Mouse (Mus musculus): ENCODE data around the gene Ucp3. TPM values are rescaled to one million over a fixed set of nuclear protein-coding genes. Genes with fewer than 3 reads are reported as not detected.
A peak's percentile ranks its signal among the peaks of the same experiment; 100 is the strongest.

Ucp3 gene
- polyA plus RNA-seq, 1 experiment from 2014 or later: 0.08 TPM

- Histone ChIP-seq H3K9me3 (replicated peaks; ENCODE audit: control insufficient read depth, low read length) (no peaks in the 10 kb centered on the region), H3K27ac (ENCODE audit: low read length) (no peak overlapping the region), H3K4me3 (ENCODE audit: low read depth, low read length) (no peak overlapping the region), H3K4me2 (ENCODE audit: low read depth, low read length) (no peak overlapping the region), H3K4me1 (ENCODE audit: control insufficient read depth, low read depth, low read length) (no peaks in the 10 kb centered on the region), H3K27me3 (ENCODE audit: control insufficient read depth, insufficient read depth, low read depth, low read length) (no peaks in the 10 kb centered on the region), H3K9ac (ENCODE audit: low read depth, low read length) (no peak overlapping the region), H3K36me3 (ENCODE audit: control insufficient read depth, insufficient read depth) (peaks cover 33% of the 10 kb centered on the region)
- WGBS (ENCODE audit: insufficient replicate concordance): 38% methylated on average over 3 of the region's 3 CpGs
- ATAC-seq (ENCODE audit: low read depth): no peak
Observed at GRCm38 (mm10) chr7:100448985-100449384, 23.8 kb upstream of the Ucp3 start.

- no peak overlapping the region for H3K4me3 ChIP-seq (ENCODE audit: low read depth, low read length)
- H3K4me2 ChIP-seq (ENCODE audit: low read depth, low read length): peak overlapping the region; percentile 14; the same call in 1 of the 2 replicates
- H3K9me3 ChIP-seq (replicated peaks; ENCODE audit: control insufficient read depth, low read length): no peaks in the 10 kb centered on the region
- H3K27ac ChIP-seq (ENCODE audit: low read length): peak overlapping the region; percentile 88
- H3K9ac ChIP-seq (ENCODE audit: low read depth, low read length): peak overlapping the region; percentile 45
- peaks cover 49% of the 10 kb centered on the region for H3K4me1 ChIP-seq (ENCODE audit: control insufficient read depth, low read depth, low read length)
- WGBS (ENCODE audit: insufficient replicate concordance): 18% methylated on average over 1 of the region's 1 CpGs
- H3K36me3 ChIP-seq (ENCODE audit: control insufficient read depth, insufficient read depth): peaks cover 21% of the 10 kb centered on the region
- peak; percentile 91 for ATAC-seq (ENCODE audit: low read depth)
- H3K27me3 ChIP-seq (ENCODE audit: control insufficient read depth, insufficient read depth, low read depth, low read length): no peaks in the 10 kb centered on the region
Observed at GRCm38 (mm10) chr7:100458153-100458552, 14.6 kb upstream of the Ucp3 start.

- peak overlapping the region; percentile 19; the same call in 1 of the 2 replicates for H3K9ac ChIP-seq (ENCODE audit: low read depth, low read length)
- WGBS (ENCODE audit: insufficient replicate concordance): 81% methylated on average over 3 of the region's 3 CpGs
Observed at GRCm38 (mm10) chr7:100459862-100460261, 12.9 kb upstream of the Ucp3 start.

GRCm38 (mm10) chr7:100461621-100462151, 11.1 kb upstream of the Ucp3 start:
- peak overlapping the region; percentile 100 for H3K27ac ChIP-seq (ENCODE audit: low read length)
- peaks cover 10% of the 10 kb centered on the region for H3K36me3 ChIP-seq (ENCODE audit: control insufficient read depth, insufficient read depth)

More at GRCm38 (mm10) chr7:100459862-100460261, 12.9 kb upstream of the Ucp3 start:
- Histone ChIP-seq H3K4me2 (ENCODE audit: low read depth, low read length) (no peak overlapping the region), H3K36me3 (ENCODE audit: control insufficient read depth, insufficient read depth) (peaks cover 24% of the 10 kb centered on the region), H3K27ac (ENCODE audit: low read length) (peak overlapping the region; percentile 88), H3K4me3 (ENCODE audit: low read depth, low read length) (no peak overlapping the region), H3K27me3 (ENCODE audit: control insufficient read depth, insufficient read depth, low read depth, low read length) (no peaks in the 10 kb centered on the region), H3K9me3 (replicated peaks; ENCODE audit: control insufficient read depth, low read length) (no peaks in the 10 kb centered on the region), H3K4me1 (ENCODE audit: control insufficient read depth, low read depth, low read length) (peaks cover 66% of the 10 kb centered on the region)
- no peak for ATAC-seq (ENCODE audit: low read depth)

GRCm38 (mm10) chr7:100463194-100463593, 9.6 kb upstream of the Ucp3 start:
- ATAC-seq (ENCODE audit: low read depth): peak; percentile 43
- H3K36me3 ChIP-seq (ENCODE audit: control insufficient read depth, insufficient read depth): peaks cover 6% of the 10 kb centered on the region; the same call in 1 of the 2 replicates
- peak overlapping the region; percentile 70 for H3K4me3 ChIP-seq (ENCODE audit: low read depth, low read length)
- no peaks in the 10 kb centered on the region for H3K27me3 ChIP-seq (ENCODE audit: control insufficient read depth, insufficient read depth, low read depth, low read length)
- WGBS (ENCODE audit: insufficient replicate concordance): 16% methylated on average over 9 of the region's 9 CpGs
- H3K9me3 ChIP-seq (replicated peaks; ENCODE audit: control insufficient read depth, low read length): no peaks in the 10 kb centered on the region
- H3K4me2 ChIP-seq (ENCODE audit: low read depth, low read length): peak overlapping the region; percentile 74
- H3K4me1 ChIP-seq (ENCODE audit: control insufficient read depth, low read depth, low read length): peaks cover 83% of the 10 kb centered on the region
- peak overlapping the region; percentile 100 for H3K27ac ChIP-seq (ENCODE audit: low read length)
- H3K9ac ChIP-seq (ENCODE audit: low read depth, low read length): peak overlapping the region; percentile 88

More at GRCm38 (mm10) chr7:100461621-100462151, 11.1 kb upstream of the Ucp3 start:
- H3K4me2 ChIP-seq (ENCODE audit: low read depth, low read length): 0 out of 2 replicates have a peak overlapping the region, but pooled peaks have one; percentile 50
- H3K9me3 ChIP-seq (replicated peaks; ENCODE audit: control insufficient read depth, low read length): no peaks in the 10 kb centered on the region
- H3K9ac ChIP-seq (ENCODE audit: low read depth, low read length): peak overlapping the region; percentile 3; the same call in 1 of the 2 replicates
- WGBS (ENCODE audit: insufficient replicate concordance): 63% methylated on average over 6 of the region's 6 CpGs
- no peaks in the 10 kb centered on the region for H3K27me3 ChIP-seq (ENCODE audit: control insufficient read depth, insufficient read depth, low read depth, low read length)
- peaks cover 81% of the 10 kb centered on the region for H3K4me1 ChIP-seq (ENCODE audit: control insufficient read depth, low read depth, low read length)
- no peak overlapping the region for H3K4me3 ChIP-seq (ENCODE audit: low read depth, low read length)
- no peak for ATAC-seq (ENCODE audit: low read depth)

GRCm38 (mm10) chr7:100463757-100464156, 9.0 kb upstream of the Ucp3 start:
- ATAC-seq (ENCODE audit: low read depth): no peak
- no peaks in the 10 kb centered on the region for H3K9me3 ChIP-seq (replicated peaks; ENCODE audit: control insufficient read depth, low read length)
- WGBS (ENCODE audit: insufficient replicate concordance): 64% methylated on average over 10 of the region's 10 CpGs
- H3K27ac ChIP-seq (ENCODE audit: low read length): peak overlapping the region; percentile 100
- H3K36me3 ChIP-seq (ENCODE audit: control insufficient read depth, insufficient read depth): peaks cover 6% of the 10 kb centered on the region; the same call in 1 of the 2 replicates
- H3K27me3 ChIP-seq (ENCODE audit: control insufficient read depth, insufficient read depth, low read depth, low read length): no peaks in the 10 kb centered on the region
- peaks cover 83% of the 10 kb centered on the region for H3K4me1 ChIP-seq (ENCODE audit: control insufficient read depth, low read depth, low read length)
- peak overlapping the region; percentile 74 for H3K4me2 ChIP-seq (ENCODE audit: low read depth, low read length)
- peak overlapping the region; percentile 88 for H3K9ac ChIP-seq (ENCODE audit: low read depth, low read length)
- peak overlapping the region; percentile 70 for H3K4me3 ChIP-seq (ENCODE audit: low read depth, low read length)

GRCm38 (mm10) chr7:100464248-100464647, 8.5 kb upstream of the Ucp3 start:
- peak overlapping the region; percentile 74 for H3K4me2 ChIP-seq (ENCODE audit: low read depth, low read length)
- H3K27ac ChIP-seq (ENCODE audit: low read length): peak overlapping the region; percentile 100
- 95% methylated on average over 7 of the region's 7 CpGs for WGBS (ENCODE audit: insufficient replicate concordance)
- H3K9me3 ChIP-seq (replicated peaks; ENCODE audit: control insufficient read depth, low read length): no peaks in the 10 kb centered on the region
- H3K36me3 ChIP-seq (ENCODE audit: control insufficient read depth, insufficient read depth): peaks cover 6% of the 10 kb centered on the region
- no peak for ATAC-seq (ENCODE audit: low read depth)
- H3K9ac ChIP-seq (ENCODE audit: low read depth, low read length): peak overlapping the region; percentile 88
- peak overlapping the region; percentile 70 for H3K4me3 ChIP-seq (ENCODE audit: low read depth, low read length)
- peaks cover 83% of the 10 kb centered on the region for H3K4me1 ChIP-seq (ENCODE audit: control insufficient read depth, low read depth, low read length)
- H3K27me3 ChIP-seq (ENCODE audit: control insufficient read depth, insufficient read depth, low read depth, low read length): no peaks in the 10 kb centered on the region

GRCm38 (mm10) chr7:100465248-100465647, 7.5 kb upstream of the Ucp3 start:
- H3K4me2 ChIP-seq (ENCODE audit: low read depth, low read length): peak overlapping the region; percentile 74
- peak overlapping the region; percentile 70 for H3K4me3 ChIP-seq (ENCODE audit: low read depth, low read length)
- 61% methylated on average over 4 of the region's 4 CpGs for WGBS (ENCODE audit: insufficient replicate concordance)
- peak overlapping the region; percentile 100 for H3K27ac ChIP-seq (ENCODE audit: low read length)
- H3K9ac ChIP-seq (ENCODE audit: low read depth, low read length): peak overlapping the region; percentile 88
- H3K27me3 ChIP-seq (ENCODE audit: control insufficient read depth, insufficient read depth, low read depth, low read length): no peaks in the 10 kb centered on the region
- ATAC-seq (ENCODE audit: low read depth): no peak
- H3K9me3 ChIP-seq (replicated peaks; ENCODE audit: control insufficient read depth, low read length): no peaks in the 10 kb centered on the region
- H3K4me1 ChIP-seq (ENCODE audit: control insufficient read depth, low read depth, low read length): peaks cover 82% of the 10 kb centered on the region
- H3K36me3 ChIP-seq (ENCODE audit: control insufficient read depth, insufficient read depth): peaks cover 6% of the 10 kb centered on the region; the same call in 1 of the 2 replicates

- Histone ChIP-seq H3K27ac (ENCODE audit: low read length) (peak overlapping the region; percentile 100), H3K36me3 (ENCODE audit: control insufficient read depth, insufficient read depth) (peaks cover 6% of the 10 kb centered on the region; the same call in 1 of the 2 replicates), H3K9me3 (replicated peaks; ENCODE audit: control insufficient read depth, low read length) (no peaks in the 10 kb centered on the region), H3K27me3 (ENCODE audit: control insufficient read depth, insufficient read depth, low read depth, low read length) (no peaks in the 10 kb centered on the region), H3K4me2 (ENCODE audit: low read depth, low read length) (peak overlapping the region; percentile 74), H3K9ac (ENCODE audit: low read depth, low read length) (peak overlapping the region; percentile 88), H3K4me3 (ENCODE audit: low read depth, low read length) (peak overlapping the region; percentile 70), H3K4me1 (ENCODE audit: control insufficient read depth, low read depth, low read length) (peaks cover 83% of the 10 kb centered on the region)
- peak; percentile 4 for ATAC-seq (ENCODE audit: low read depth)
- WGBS (ENCODE audit: insufficient replicate concordance): 11% methylated on average over 5 of the region's 5 CpGs
Observed at GRCm38 (mm10) chr7:100465656-100466309, 7.0 kb upstream of the Ucp3 start.
